Mouse (Mus musculus) skeletal muscle tissue, adult 2 months (tissue): ENCODE results near the gene Lmln.
"Not testable (repeated sequence)": the region's sequence is repeated elsewhere in the genome, so short reads cannot be mapped to it uniquely, and the experiment has no call there.

ENCODE experiments used
- DNase-seq: peaks from one replicate; pipeline ENCODE4 v3.0.0-alpha.2; 2012; ENCODE audit warnings: low read depth, low spot score

Gene Lmln

GRCm38 (mm10) chr16:33062024-33062681 is at the start of gene Lmln:
Gene Lmln, plus strand, starts transcription at chr16:33062521.
- DNase-seq, result peak; percentile 91

- DNase-seq, result no peak
These were observed 48.5 kb upstream of the Lmln start for GRCm38 (mm10) chr16:33013801-33014200.

GRCm38 (mm10) chr16:33014921-33015320 is 47.4 kb upstream of the Lmln start:
- peak; percentile 48 for DNase-seq

DNA sequence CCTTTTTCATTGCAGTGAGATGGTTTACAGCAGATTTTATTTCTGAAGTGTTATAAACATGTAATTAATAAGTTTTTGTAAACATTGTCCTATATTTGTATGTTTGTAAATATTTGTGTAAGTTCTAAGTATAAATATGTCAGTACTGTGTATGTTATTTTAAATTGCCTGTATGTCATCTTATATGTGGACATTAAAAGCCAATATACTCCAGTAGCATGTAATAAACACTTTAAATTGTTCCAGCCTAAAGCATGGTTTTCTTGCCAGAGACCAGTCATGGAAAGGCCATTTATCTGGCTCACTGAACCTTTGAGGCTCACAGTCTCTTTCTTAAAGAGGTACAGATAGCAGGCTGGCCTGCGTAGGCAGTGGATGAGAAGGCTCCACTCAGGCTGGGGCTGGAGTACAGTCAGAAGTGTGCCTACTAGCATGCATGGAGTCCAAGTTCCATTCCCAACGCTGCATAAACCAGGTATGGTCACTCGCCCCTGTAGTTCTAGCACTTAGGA is 46.9 kb upstream of the Lmln start:
- DNase-seq, result no peak

GRCm38 (mm10) chr16:33015986-33016385 is 46.3 kb upstream of the Lmln start:
- DNase-seq, result no peak

DNA sequence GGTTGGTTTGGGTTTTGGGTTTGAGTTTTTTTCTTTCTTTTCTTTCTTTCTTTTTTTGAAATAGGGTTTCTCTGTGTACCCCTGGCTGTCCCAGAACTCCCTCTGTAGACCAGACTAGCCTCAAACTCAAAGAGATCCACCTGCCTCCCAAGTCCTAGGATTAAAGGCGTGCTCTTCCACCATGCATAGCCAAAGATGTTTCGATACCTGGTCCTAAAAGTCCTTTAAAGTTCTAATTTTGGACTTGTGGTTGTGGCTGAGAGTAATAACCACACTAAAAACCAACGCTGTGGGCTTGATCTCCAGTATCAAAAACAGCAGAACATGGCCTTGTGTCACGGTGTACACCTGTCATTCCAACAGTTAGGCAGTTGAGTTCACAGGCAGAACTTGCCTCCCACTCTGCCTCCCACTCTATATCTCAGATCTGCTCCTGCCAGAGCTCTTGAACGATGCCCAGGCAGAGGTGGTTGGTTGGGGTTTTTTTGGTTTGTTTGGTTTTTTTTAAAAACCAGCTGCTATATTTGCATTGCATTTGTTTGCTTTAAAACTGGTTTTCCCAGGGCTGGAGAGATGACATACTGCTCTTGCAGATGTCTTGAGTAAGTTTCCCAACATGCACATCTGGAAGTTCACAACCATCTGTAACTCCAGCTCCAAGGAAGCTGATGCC is 44.5 kb upstream of the Lmln start:
- DNase-seq, result no peak

- DNase-seq, result peak; percentile 42
These were observed 43.1 kb upstream of the Lmln start for GRCm38 (mm10) chr16:33019117-33019770.

- DNase-seq, result no peak
These were observed 40.9 kb upstream of the Lmln start for GRCm38 (mm10) chr16:33021381-33021780.

GRCm38 (mm10) chr16:33023750-33024149 is 38.6 kb upstream of the Lmln start:
- peak; percentile 83 for DNase-seq

- DNase-seq, result no peak
These were observed 37.7 kb upstream of the Lmln start for GRCm38 (mm10) chr16:33024456-33025104.

GRCm38 (mm10) chr16:33026357-33026756 is 36.0 kb upstream of the Lmln start:
- no peak for DNase-seq

DNA sequence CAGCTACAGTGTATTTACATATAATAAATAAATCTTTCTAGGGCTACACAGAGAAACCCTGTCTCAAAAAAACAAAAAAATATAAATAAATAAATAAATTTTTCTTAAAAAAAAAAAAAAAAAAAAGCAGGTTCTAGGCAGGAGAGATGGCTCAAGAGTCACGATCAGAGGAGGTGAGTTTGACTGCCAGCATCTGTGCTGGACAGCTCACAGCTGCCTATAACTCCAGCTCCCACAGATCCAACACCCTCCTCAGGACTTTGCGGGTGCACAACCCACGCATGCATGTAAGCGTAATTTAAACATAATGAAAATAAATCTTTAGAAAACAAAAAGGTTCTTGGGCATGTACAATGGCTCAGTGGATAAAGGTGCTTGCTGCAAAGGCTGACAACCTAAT is 26.3 kb upstream of the Lmln start:
- no peak for DNase-seq

- no peak for DNase-seq
These were observed 19.6 kb upstream of the Lmln start for GRCm38 (mm10) chr16:33042682-33043081.

DNA sequence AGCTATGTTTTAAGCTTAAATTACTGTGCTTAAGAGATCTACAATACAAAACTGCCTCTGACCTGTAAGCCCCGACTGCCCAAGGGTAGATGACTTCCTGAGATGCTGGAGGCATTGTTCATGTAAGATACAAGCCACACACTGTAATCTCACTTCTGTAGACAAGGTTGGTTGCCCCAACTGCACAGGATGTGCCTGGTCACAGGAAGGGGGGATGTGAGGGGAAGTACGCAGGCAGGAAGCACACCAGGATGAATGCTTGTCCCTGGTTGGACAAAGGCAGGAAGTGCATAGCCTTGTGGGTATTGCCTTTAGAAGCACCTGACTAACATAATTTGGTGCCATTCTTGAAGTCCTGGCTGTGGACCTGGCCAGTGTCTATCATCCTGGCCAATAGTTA is 19.1 kb upstream of the Lmln start:
- no peak for DNase-seq

GRCm38 (mm10) chr16:33048004-33048403 is 14.3 kb upstream of the Lmln start:
- no peak for DNase-seq

DNA sequence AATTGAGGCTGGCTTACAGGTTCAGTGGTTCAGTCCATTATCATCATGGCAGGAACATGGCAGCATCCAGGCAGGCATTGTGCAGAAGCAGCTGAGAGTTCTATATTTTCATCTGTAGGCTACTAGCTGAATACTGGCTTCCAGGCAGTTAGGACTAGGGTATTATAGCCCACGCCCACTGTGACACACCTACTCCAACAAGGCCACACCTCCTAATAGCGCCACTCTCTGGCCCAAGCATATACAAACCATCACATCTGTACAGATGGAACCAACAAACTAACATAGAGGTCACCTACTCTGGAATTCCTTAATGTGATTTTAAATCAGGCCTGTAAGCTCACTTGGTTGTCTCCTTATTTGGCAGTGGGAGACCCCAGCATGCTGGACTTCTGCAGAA is 13.6 kb upstream of the Lmln start:
- no peak for DNase-seq

DNA sequence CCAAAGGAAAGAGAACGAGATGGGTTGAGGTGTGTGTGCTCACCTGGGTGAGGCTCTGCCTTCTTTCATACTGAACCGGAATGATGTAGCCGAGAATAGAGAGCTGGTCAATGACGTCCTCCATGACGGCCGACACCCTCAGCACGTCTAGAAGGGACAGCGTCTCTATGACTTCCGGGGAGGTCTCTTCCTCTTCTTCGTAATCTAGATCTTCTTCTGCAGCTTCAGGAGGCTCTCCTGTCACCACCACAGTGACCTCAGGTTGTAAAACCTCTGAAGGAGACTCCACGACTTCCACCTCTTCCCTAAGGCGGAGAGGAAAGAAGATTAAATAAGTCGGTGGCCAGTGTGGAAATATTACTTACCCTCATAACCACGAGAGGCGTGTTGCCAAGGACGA is 12.5 kb upstream of the Lmln start:
- DNase-seq, result no peak

- DNase-seq, result no peak
These were observed 9.2 kb upstream of the Lmln start for GRCm38 (mm10) chr16:33053141-33053540.

DNA sequence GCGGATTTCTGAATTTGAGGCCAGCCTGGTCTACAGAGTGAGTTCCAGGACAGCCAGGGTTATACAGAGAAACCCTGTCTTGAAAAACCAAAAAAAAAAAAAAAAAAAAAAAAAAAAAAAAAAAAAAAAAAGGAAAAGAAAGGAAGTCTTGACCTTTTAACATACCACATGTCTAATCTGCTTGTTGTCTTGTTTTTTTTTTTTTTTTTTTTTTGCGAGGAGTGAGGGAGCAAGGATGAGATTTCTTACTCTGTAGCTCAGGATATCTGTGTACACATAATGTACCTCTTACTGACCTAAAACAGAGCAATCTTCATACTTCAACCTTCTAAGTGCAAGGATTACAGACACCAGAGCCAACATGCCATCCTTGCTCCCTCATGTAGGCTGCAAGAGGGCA is 7.4 kb upstream of the Lmln start:
- DNase-seq, result not testable (repeated sequence)

DNA sequence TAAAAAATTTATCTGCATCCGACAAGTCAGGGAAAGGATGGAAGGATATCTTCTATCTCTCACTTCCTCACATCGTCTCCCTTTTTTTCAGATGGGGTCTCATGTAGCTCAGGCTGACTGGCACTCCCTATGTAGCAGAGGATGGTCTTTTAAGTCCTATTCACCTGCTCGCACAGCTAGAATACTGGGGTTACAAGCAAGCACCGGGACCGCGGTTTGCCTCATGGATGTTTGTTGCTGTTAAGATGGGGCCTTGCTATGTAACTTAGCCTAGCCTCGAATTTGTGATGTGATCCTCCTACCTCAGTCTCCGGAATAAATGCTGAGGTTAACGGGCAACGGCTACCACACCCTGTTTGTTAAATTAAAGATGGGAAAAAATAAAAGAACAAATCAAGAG is 6.7 kb upstream of the Lmln start:
- DNase-seq, result no peak

- DNase-seq, result peak; percentile 87
These were observed 6.1 kb upstream of the Lmln start, which contains the start of the genes Iqcg and Rpl35a for GRCm38 (mm10) chr16:33056095-33056785. Gene Iqcg, minus strand, starts transcription at chr16:33056218. Gene Rpl35a, plus strand, starts transcription at chr16:33056453.
